Mouse (Mus musculus) megakaryocyte-erythroid progenitor cell, adult 5-6 weeks (primary cell): Measurements from ENCODE around the gene Col5a1. TPM values are rescaled to one million over a fixed set of nuclear protein-coding genes. Genes with fewer than 3 reads are reported as not detected.

Experiments used
- ATAC-seq: replicated peaks from 2 replicates; pipeline ENCODE4 v1.8.0; 2016; ENCODE audit warnings: mild to moderate bottlenecking, inconsistent platforms; ENCODE audit not compliant: severe bottlenecking, poor library complexity, low FRiP score, low TSS enrichment
- total RNA-seq, 2 experiments: library from RNA; stranded (forward) in 1 of 2; stranded (reverse) in 1 of 2; fragments of 200-1000, 215-1000 nt in 1 of 2; fragments of >200 nt in 1 of 2; fragmentation: Nextera tagmentation in 1 of 2; gene quantifications; 2 replicates each; pipeline ENCODE4 v1.2.3; 2014 to 2017

The Col5a1 gene
- total RNA-seq, 2 experiments from 2014 or later = 9.2 to 24.7 TPM

- no peak for ATAC-seq
Measured at GRCm38 (mm10) chr2:27947917-27948316, 61.7 kb downstream of the Col5a1 start.

DNA sequence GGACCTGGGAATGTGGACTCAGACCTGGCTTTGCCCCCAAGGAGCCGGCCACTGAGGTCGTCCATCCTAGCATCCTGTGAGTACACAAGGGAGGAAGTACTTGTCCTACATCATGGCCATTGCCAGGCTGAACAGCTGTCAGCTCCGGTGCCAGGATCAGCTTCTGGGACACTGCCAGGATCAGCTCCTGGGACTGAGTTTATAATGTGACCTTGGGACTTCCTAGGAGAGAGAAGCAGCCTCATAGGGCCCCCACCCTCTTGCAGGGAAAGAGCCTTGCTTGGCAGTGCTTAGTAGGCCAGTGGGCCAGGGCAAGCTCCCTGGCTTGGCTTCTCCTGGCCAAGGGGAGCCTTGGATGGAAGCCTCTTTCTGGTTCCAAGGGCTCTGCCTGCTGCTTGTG lies 67.6 kb downstream of the Col5a1 start:
- no peak for ATAC-seq

DNA sequence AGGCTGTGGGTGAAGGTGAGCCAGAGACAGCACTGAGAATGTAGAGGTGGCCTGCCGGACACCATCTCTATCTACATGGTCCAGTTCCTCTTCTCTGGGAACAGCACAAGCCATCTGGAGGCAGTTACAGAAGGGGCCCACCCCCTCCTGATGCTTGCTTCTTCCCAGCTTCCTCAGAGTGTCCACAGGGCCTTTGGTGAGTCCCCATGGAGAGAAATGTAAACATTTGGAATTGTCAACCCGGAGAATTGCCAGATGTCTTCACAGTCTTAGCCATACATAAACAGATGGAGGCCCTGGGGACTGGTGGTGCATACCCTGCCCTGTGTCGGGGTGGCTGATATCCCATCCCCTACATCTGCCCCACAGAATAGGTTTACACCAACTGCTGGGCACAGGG lies 68.7 kb downstream of the Col5a1 start:
- ATAC-seq = no peak

- ATAC-seq = no peak
Measured at GRCm38 (mm10) chr2:27956751-27957150, 70.5 kb downstream of the Col5a1 start.

DNA sequence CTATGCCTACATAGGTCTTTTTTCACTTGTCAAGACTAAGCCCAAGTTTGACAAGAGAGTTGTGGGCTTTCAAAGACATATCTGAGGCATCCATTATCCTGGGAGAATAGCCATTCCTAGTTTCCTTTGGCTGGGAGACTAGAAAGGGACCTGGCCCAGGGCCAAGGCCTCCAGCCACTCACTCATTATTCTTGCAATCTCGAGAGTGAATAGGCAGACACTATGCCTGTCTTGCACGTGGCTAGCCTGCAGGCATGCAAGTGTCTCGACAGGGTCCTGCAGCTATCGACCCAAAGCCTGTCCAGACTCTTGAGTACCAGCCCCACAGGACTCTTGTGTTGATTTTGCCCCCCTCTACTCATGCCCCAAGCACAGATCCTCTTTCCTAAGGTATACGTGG lies 71.0 kb downstream of the Col5a1 start:
- ATAC-seq = no peak

- no peak for ATAC-seq
Measured at GRCm38 (mm10) chr2:27959275-27959674, 73.0 kb downstream of the Col5a1 start.

DNA sequence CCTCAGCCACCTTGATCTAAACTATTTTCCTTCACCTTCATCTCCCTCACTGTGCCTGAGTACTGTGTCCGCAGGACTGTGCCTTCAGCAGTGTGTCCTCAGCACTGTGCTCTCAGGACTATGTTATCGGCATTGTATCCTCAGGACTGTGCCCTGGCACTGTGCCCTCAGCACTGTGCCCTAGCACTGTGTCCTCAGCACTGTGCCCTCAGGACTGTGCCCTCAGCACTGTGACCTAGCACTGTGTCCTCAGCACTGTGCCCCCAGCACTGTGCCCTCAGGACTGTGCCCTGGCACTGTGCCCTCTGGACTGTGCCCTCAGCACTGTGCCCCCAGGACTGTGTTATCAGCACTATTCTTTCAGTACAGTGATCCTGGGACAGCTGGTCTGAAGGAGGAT lies 75.0 kb downstream of the Col5a1 start:
- ATAC-seq = no peak

- no peak for ATAC-seq
Measured at GRCm38 (mm10) chr2:27962406-27962805, 76.2 kb downstream of the Col5a1 start.

GRCm38 (mm10) chr2:27969158-27969557 lies 82.9 kb downstream of the Col5a1 start:
- ATAC-seq = no peak

DNA sequence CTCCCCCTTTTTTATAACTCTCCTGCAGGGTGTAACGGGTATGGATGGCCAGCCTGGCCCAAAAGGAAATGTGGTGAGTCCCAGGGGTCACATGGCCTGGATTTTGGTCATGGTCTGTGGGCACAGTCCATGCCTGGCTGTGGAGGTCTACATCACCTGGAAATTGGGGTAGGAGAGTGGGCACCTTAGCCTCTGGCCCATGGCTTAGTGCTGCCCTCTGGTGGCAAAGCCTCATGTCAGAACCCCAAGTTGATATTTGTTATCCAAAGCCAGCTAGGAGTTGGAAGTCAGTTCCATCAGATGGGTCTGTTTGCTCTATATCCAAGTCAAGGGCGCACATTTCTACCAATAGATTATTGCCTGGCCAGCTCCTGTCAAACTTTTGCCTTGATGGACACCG lies 87.6 kb downstream of the Col5a1 start:
- peak; percentile 53; the same call in 1 of the 2 replicates for ATAC-seq

DNA sequence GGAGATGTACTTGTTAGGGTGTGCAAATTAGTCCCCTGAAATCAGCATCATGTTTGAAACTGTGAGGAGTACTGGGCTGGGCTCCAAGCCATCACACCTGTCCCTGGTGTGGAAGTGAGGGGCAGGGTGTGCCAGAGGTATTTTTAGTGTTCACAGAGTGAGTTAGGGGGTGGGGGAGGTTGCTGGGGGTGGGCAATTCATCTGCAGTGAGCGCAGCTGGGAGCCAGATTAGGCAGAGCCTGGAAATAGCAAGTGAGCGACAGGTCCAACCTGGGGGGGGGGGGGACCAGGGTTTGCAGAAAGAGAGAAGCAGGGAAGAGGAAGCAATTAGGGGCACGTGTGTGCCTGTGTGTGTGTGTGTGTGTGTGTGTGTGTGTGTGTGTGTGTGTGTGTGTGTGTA lies 89.6 kb downstream of the Col5a1 start:
- no peak for ATAC-seq

DNA sequence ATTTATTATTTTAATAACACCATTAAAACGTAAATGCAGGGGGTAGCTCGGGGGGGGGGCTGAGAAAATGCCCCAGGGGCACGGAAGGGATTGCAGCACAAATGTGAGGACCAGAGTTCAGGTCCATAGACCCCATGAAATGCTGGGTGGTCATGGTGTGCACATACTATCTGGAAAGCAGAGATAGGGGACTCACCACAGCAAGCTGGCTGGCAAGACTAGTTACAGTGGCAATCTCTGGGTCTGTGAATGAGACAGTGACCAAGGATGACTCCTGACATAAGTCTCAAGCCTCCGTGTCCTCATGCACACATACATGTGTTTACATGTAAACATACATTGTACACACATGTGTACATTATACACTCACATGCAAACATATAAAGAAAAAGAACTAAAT lies 90.3 kb downstream of the Col5a1 start:
- ATAC-seq = no peak

DNA sequence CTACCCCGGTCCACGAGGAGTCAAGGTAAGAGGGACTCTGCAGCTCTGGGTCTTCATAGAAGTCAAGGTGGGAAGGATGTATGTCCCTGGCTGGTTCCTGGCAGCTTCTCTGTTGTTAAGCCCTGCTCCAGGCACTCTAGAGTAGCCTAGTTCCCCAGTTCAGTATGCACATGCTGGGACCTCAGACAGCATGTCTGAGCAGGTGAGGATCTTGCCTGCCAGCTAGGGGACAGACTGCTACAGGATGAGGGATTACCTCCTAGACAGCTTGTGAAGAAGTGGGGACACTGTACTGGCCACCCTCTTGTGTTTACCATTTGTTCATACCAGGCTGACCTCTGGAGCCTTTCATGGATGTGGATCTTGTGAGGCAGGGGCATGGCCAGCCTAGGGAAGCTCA lies 94.8 kb downstream of the Col5a1 start:
- ATAC-seq = 0 out of 2 replicates have a peak, but pooled peaks have one; percentile 7

DNA sequence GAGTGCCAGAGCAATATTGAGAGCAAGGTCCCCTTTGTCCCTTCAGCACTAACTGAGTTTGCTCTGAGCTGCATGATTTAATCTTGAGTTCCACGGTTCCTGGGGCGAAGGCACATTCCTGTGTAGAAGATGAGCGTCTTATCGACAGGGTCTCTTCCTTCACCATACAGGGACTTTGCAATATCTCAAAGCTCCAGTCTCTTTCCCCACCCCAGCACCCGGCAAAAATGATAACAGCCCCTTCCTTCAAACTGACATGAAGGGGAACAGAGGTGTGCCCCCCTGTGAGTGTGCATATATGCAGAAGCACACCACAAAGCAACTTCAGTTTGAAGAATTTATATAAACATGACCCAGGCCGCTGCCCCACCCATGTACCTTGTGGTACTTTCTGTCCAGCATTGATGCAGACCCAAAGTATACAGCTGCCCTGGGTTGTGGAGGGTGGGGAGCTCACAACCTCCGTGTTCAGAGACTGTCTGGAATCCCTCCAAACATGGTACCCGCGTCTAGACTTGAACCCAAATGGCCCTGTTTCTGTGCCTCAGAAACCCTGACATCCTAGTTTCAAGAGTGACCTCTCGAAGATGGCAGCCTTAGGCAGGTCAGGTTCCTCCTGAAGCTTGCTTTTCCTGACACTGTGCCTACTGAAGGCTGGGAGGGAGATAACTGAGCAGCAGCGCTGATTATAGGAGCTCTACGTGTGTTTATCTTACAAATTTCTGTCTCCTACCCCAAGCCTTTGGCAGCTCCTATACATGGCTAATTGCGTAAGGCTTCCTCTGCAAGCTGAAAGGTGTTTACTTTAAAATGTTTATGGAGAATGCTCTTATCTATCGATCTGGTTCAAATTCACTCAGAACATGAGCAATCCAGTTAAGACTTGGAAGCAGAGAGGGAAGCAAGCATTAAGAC lies 95.7 kb downstream of the Col5a1 start:
- peak; percentile 64 for ATAC-seq

GRCm38 (mm10) chr2:27983093-27983492 lies 96.9 kb downstream of the Col5a1 start:
- ATAC-seq = no peak

DNA sequence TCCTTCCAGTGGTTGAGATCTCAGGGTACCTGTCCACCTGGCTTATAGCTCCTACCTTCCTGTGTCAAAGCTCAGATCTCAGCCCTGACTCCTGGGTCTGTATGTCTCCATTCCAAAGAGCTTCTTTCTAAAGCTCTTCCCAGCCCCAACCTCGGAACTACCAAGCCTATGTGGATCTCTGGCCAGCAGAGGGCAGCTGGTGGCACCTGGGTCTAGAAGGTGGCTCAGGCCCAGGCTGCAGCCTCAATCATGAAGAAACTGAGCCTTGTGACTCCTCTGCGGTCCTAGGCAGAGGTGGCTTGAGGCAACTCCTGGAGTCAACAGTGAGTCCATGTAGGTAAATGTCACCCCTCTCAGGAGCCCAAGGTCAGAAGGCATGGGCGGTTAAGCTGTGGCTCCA lies 97.7 kb downstream of the Col5a1 start:
- peak; percentile 28; the same call in 1 of the 2 replicates for ATAC-seq

- ATAC-seq = no peak
Measured at GRCm38 (mm10) chr2:27986751-27987150, 100.5 kb downstream of the Col5a1 start.

DNA sequence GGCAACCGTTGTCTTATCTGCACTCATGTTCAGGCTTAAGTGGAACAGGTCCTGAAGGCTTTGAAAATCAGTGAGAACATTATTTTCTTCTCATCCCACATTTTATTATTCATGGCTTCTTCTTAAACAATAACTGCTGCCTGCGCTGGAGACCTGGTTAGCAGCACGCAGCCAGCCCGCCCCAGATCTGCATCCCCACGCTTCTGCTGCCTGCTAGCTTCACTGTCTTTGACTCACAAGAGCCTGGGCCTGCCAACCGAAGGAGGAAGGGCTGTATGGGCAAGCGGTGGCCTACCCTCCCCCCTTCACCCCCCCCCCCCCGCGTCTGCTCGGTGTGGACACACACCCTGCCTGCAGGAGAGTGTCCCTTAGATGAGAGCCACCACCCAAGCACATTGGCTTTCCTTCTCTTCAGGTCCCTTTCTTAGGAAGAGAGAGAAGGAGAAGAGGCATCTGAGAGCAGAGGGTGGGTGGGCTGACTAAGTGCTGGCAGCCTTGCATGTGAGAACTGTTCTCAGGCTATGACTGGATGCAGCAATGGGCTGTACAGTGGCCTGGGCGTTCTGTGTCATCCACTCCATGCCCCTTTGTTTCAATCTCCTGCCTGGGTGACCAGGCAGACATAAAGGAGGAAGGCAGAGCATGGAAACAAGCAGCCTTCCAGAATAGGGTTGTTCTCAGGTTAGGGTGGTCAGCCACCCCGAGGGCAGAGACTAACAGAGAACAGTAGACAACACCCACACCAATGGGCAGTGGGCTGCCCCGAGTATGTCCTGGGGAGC lies 104.4 kb downstream of the Col5a1 start:
- ATAC-seq = no peak

GRCm38 (mm10) chr2:27993416-27993815 lies 107.2 kb downstream of the Col5a1 start:
- ATAC-seq = 0 out of 2 replicates have a peak, but pooled peaks have one; percentile 35

GRCm38 (mm10) chr2:27999996-28000583 lies 113.9 kb downstream of the Col5a1 start:
- peak; percentile 63 for ATAC-seq
